Mouse (Mus musculus) kidney, embryonic 16.5 days (tissue): ENCODE results near the gene Stk16. TPM values are rescaled to one million over a fixed set of nuclear protein-coding genes. Genes with fewer than 3 reads are reported as not detected.

Experiments used
- ATAC-seq: fragments of 200-750 bp; cut with Nextera tagmentation; 2 replicates; pipeline ENCODE4 v1.8.0; 2017; ENCODE audit warnings: moderate TSS enrichment; ENCODE audit not compliant: low FRiP score, low TSS enrichment
- H3K27ac ChIP-seq: fragments of 300-500 bp; sonication (generic); 2 replicates; pipeline ENCODE4 v1.5.1; 2014; ENCODE audit warnings: low read length
- H3K27me3 ChIP-seq: fragments of 300-500 bp; sonication (generic); 2 replicates; pipeline ENCODE4 v1.6.1; 2014; ENCODE audit warnings: low read length, control low read depth, mixed read lengths; ENCODE audit not compliant: insufficient read depth
- H3K36me3 ChIP-seq: fragments of 300-500 bp; sonication (generic); 2 replicates; pipeline ENCODE4 v1.6.1; 2014; ENCODE audit warnings: low read length, control low read depth, mixed read lengths; ENCODE audit not compliant: insufficient read depth
- H3K4me1 ChIP-seq: fragments of 300-500 bp; sonication (generic); 2 replicates; pipeline ENCODE4 v1.6.1; 2014; ENCODE audit warnings: low read length, control low read depth, mixed read lengths; ENCODE audit not compliant: insufficient read depth
- H3K4me2 ChIP-seq: fragments of 300-500 bp; sonication (generic); replicated peaks from 2 replicates; pipeline ENCODE4 v1.6.1; 2014; ENCODE audit warnings: low read depth, low read length
- H3K4me3 ChIP-seq: fragments of 300-500 bp; sonication (generic); 2 replicates; pipeline ENCODE4 v1.5.1; 2014; ENCODE audit warnings: mild to moderate bottlenecking, low read length
- H3K9ac ChIP-seq: fragments of 300-500 bp; sonication (generic); replicated peaks from 2 replicates; pipeline ENCODE4 v1.6.1; 2014; ENCODE audit warnings: low read length
- H3K9me3 ChIP-seq: fragments of 300-500 bp; sonication (generic); 2 replicates; pipeline ENCODE4 v1.6.1; 2016; ENCODE audit warnings: low read length, control low read depth
- WGBS: fragments of 180-500 bp; shearing (Covaris S2); extraction: QIAGEN DNeasy Blood & Tissue Kit; methylation state at CpG from one replicate; pipeline ENCODE4 v1.1.7; 2014; 5-methylcytosine and 5-hydroxymethylcytosine counted together
- polyA plus RNA-seq: library from polyadenylated mRNA; unstranded; fragments of >200 nt; fragmentation: Nextera tagmentation; extraction: Ambion mirVana; gene quantifications from 2 replicates; pipeline ENCODE4 v1.2.1, GENCODE M21; 2015

Stk16 gene
- 153 and 169 TPM in 2 replicates for polyA plus RNA-seq

DNA sequence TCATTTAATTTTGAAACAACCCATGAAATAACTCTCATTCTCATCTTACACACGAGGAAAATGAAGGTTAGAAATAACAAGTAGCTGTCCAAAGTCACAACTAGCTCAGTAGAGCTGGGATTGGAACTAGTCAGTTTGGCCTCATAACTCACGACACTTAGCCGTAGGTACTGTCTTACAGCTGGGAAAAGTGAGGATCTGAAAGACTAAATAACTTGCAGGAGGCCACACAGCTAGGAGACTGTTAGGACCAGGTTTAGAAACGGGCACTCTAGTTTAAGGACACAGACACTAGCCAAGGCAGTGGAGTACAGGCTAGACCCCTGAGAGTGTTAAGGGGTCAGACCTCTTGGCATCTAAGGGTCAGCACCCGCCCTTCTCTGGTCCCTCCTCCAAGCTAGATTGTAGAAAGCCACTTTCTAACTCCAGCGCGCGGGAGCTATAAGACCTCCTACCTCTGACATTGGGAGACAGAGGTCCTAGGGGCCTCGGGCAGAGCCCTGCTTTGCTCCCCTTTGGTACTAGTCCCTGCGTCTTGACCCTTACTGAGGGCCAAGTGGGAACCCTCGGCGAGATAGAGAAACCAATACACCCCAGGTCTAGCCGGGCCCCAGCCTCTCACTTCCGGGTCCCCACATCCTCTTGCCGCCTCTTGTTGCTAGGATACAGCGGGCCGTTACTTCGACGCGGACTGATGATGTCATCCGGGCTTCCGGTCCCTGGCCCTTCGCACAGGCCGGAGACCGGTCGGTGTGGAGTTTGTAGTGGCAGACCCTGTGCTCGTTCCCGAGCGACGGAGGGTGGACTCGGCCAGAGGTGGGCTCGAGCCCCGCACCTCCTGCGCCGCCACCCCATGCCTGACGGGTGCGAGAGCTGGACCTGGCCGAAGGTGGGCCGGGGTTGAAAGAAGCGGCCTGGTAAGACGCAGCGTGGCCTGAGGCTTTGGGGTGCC lies at the start of gene Stk16, which contains the start of gene Glb1l:
Stk16 (plus strand) TSS at position 703 of the 952 bp plus-strand sequence.
Glb1l (minus strand) TSS at position 678 of the 952 bp plus-strand sequence.
- H3K4me2 ChIP-seq, result peak within 1 kb of the TSS; percentile 84
- H3K36me3 ChIP-seq, result peaks cover 27% of the 10 kb centered on the region
- H3K9ac ChIP-seq, result peak within 1 kb of the TSS; percentile 97
- no peaks in the 10 kb centered on the region for H3K9me3 ChIP-seq
- H3K4me1 ChIP-seq, result peaks cover 48% of the 10 kb centered on the region
- peak; percentile 79 for ATAC-seq
- peak within 1 kb of the TSS; percentile 98 for H3K4me3 ChIP-seq
- peak within 1 kb of the TSS; percentile 89 for H3K27ac ChIP-seq
- no peaks in the 10 kb centered on the region for H3K27me3 ChIP-seq
- 3% methylated on average over 42 of the region's 42 CpGs for WGBS

DNA sequence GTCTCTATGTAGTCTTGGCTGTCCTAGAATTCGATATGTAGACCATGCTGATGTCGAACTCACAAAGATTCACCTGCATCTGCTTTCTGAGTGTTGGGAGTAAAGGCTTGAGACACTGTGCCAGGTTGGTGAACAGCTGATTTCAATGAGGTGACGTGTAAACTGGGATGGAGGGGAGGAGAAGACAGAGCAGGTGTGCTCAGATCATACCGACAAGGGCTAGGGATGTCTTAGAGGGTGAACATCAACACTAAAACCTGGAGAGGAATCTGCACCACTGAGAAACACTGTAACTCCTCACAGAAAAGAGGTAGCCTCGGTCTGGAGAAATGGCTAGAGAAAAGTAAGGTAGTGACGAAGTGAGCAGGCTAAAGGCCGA lies 42.6 kb upstream of the Stk16 start:
- Histone ChIP-seq H3K27ac (peak overlapping the region; percentile 68), H3K4me1 (peaks cover 10% of the 10 kb centered on the region), H3K4me2 (peak overlapping the region; percentile 87), H3K9ac (peak overlapping the region; percentile 72), H3K27me3 (no peaks in the 10 kb centered on the region; the same call in 1 of the 2 replicates), H3K4me3 (peak overlapping the region; percentile 65), H3K9me3 (no peaks in the 10 kb centered on the region; the same call in 1 of the 2 replicates), H3K36me3 (peaks cover 16% of the 10 kb centered on the region)
- 8% methylated on average over 7 of the region's 7 CpGs for WGBS
- peak; percentile 40 for ATAC-seq

DNA sequence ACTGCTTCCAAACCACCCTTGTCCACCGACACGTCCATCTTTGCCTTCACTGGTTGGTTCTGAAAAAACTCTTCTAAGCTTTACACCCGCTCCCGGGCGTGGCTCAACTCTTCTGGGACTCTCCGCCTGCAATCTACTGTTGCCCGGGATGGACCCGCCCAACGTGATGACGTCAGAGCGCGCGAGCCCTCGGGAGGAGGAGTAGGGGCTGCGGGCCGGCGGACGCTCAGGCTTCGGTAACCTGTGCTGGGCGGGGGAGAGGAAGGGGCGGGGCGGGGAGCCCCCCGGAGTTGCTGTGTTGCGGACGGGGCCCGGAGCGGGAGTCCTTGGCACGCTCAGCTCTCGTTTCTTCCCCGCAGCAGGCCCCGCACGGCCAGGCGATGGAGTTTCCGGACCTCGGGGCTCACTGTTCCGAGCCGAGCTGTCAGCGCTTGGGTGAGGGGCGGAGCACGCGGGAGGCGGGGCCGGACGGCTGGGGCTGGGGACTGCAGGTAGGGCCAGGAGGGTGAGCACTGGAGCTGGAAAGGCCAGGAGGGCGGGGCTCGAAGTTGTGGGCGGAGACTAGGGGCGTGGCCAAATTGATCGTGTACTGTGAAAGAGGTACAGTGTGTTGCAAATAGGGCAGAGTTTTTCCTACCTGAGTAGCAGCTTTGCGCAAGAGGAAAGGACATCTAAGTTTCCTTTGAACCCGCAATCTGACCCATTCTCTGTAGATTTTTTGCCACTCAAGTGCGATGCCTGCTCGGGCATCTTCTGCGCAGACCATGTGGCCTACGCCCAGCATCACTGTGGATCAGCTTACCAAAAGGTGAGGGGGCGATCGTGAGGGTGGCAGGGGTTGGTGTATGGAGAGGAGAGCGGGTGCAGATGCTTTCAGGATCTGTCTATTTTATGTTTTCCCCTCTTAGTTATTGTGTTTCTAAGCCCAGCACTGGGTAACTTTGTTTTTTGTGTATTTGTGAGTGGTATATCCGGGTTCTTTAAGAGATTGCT lies 41.9 kb upstream of the Stk16 start, which contains the start of gene Zfand2b:
Zfand2b (plus strand) TSS at position 175 of the 993 bp plus-strand sequence.
- H3K4me1 ChIP-seq, result peaks cover 10% of the 10 kb centered on the region
- ATAC-seq, result peak; percentile 99
- H3K4me2 ChIP-seq, result peak within 1 kb of the TSS; percentile 87
- H3K27me3 ChIP-seq, result no peaks in the 10 kb centered on the region
- peak within 1 kb of the TSS; percentile 65 for H3K4me3 ChIP-seq
- peak within 1 kb of the TSS; percentile 80 for H3K27ac ChIP-seq
- under 1% methylated on average over 56 of the region's 59 CpGs for WGBS
- peak within 1 kb of the TSS; percentile 72 for H3K9ac ChIP-seq
- peaks cover 20% of the 10 kb centered on the region for H3K36me3 ChIP-seq
- H3K9me3 ChIP-seq, result no peaks in the 10 kb centered on the region

DNA sequence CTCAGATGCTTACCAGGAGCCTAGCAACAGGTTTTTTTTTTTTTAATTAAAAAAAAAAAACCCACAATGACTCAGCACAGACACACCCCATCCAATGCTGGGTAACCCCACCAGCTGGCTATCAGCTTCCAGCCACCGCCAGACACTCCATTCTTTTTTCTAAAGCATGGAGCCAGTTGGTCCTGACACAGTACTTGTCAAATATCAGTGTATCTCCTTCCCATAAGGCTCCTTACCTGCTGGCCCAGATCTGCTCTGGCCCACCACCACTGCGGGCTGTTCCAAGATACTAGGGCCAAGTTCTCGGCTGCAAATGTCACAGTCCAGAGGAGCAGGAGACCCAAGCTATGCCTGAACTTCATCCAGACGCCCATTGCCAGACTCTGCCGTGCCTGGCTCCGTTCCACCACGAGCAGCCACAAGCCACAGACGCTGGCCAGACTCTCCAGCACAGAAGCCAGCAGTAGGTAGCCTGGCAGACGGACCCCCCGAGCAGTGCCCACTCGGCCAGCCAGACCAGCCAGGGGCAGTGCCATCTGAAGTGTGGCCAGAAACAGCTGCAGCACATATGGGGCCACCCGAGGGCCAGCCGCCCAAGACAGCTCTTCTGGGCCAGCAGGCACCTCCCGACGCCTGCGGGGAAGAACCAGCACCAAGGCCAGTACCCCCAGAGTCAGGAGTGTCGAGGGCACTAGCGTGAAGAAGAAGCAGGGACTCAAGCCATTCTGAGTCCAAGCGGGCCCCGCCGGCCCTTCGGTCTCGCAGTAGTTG lies 31.1 kb upstream of the Stk16 start:
- WGBS, result 6% methylated on average over 23 of the region's 23 CpGs
- Histone ChIP-seq H3K4me2 (peak overlapping the region; percentile 98), H3K4me3 (peak overlapping the region; percentile 66), H3K9me3 (no peaks in the 10 kb centered on the region), H3K36me3 (peaks cover 32% of the 10 kb centered on the region), H3K4me1 (peaks cover 8% of the 10 kb centered on the region), H3K27ac (no peak overlapping the region), H3K27me3 (no peaks in the 10 kb centered on the region), H3K9ac (peak overlapping the region; percentile 78)
- peak; percentile 47 for ATAC-seq

DNA sequence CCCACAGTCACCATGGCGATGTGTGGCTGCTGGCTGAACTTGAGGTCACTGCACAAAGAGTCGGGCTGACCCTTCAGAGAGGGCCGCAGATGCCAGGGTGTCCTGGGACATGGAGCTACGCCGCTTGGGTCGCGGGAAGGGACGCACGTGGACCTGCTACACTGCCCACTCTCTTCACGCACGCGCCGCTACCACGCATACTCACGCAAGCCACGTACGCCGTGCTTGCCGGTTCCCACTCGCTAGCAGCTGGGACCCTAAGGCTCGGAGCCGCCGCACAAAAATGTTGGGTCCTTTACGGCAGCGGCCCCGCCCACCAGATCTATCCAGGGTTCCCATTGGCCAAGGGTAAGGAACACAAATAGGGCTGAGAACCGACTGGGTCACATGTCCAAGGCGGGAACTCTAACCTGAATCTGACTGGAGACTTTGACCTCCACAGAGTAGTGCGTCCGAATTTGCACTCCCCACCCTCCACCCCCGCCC lies 30.5 kb upstream of the Stk16 start, which contains the start of gene Abcb6:
Abcb6 (minus strand) TSS at position 288 of the 486 bp plus-strand sequence.
- under 1% methylated on average over 31 of the region's 31 CpGs for WGBS
- Histone ChIP-seq H3K27me3 (no peaks in the 10 kb centered on the region), H3K4me2 (peak within 1 kb of the TSS; percentile 98), H3K36me3 (peaks cover 38% of the 10 kb centered on the region), H3K9me3 (no peaks in the 10 kb centered on the region), H3K4me3 (peak within 1 kb of the TSS; percentile 66), H3K4me1 (peaks cover 8% of the 10 kb centered on the region), H3K9ac (peak within 1 kb of the TSS; percentile 78), H3K27ac (peak within 1 kb of the TSS; percentile 28; the same call in 1 of the 2 replicates)
- peak; percentile 92 for ATAC-seq

DNA sequence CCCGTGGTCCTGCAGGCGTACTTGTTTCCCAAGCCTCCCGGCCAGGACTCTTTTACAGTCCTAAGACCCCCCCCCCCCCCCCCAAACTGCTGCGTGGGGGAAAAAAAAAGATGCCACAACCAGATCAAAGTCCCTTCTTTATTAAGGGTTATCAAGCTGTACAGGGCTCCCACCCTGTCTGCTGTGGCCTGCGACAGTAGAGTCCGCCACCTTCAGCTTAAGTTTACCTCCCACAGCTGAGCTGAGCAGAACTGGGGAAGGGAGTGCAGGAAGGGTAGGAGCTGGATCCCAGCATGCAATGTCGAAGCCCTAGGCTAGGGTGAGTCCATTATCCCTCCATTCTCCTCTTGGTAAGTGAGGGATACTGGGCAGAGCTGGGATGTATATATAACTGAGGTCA lies 29.9 kb upstream of the Stk16 start:
- Histone ChIP-seq H3K27me3 (no peaks in the 10 kb centered on the region), H3K36me3 (peaks cover 41% of the 10 kb centered on the region), H3K27ac (no peak overlapping the region), H3K4me3 (peak overlapping the region; percentile 66), H3K4me1 (peaks cover 8% of the 10 kb centered on the region), H3K9ac (no peak overlapping the region), H3K9me3 (no peaks in the 10 kb centered on the region), H3K4me2 (peak overlapping the region; percentile 98)
- WGBS, result 27% methylated on average over 7 of the region's 7 CpGs
- peak; percentile 43; the same call in 1 of the 2 replicates for ATAC-seq

GRCm38 (mm10) chr1:75181377-75181870 lies 29.2 kb upstream of the Stk16 start:
- Histone ChIP-seq H3K9ac (no peak overlapping the region), H3K27ac (no peak overlapping the region), H3K4me3 (no peak overlapping the region), H3K4me1 (peaks cover 8% of the 10 kb centered on the region), H3K4me2 (no peak overlapping the region), H3K36me3 (peaks cover 44% of the 10 kb centered on the region), H3K9me3 (no peaks in the 10 kb centered on the region), H3K27me3 (no peaks in the 10 kb centered on the region)
- no peak for ATAC-seq
- WGBS, result 87% methylated on average over 4 of the region's 4 CpGs

GRCm38 (mm10) chr1:75182160-75182559 lies 28.5 kb upstream of the Stk16 start:
- no peak overlapping the region for H3K27ac ChIP-seq
- 76% methylated on average over 4 of the region's 4 CpGs for WGBS
- H3K9ac ChIP-seq, result no peak overlapping the region
- no peak overlapping the region for H3K4me2 ChIP-seq
- no peaks in the 10 kb centered on the region for H3K27me3 ChIP-seq
- peaks cover 8% of the 10 kb centered on the region for H3K4me1 ChIP-seq
- peaks cover 43% of the 10 kb centered on the region for H3K36me3 ChIP-seq
- H3K9me3 ChIP-seq, result no peaks in the 10 kb centered on the region
- H3K4me3 ChIP-seq, result no peak overlapping the region
- ATAC-seq, result no peak
